Mouse (Mus musculus): Measurements from ENCODE around the gene Kctd13.

Kctd13 gene

GRCm38 (mm10) chr7:126984667-126985444 is 56.2 kb downstream of the Kctd13 start:
- no peak for DNase-seq

DNA sequence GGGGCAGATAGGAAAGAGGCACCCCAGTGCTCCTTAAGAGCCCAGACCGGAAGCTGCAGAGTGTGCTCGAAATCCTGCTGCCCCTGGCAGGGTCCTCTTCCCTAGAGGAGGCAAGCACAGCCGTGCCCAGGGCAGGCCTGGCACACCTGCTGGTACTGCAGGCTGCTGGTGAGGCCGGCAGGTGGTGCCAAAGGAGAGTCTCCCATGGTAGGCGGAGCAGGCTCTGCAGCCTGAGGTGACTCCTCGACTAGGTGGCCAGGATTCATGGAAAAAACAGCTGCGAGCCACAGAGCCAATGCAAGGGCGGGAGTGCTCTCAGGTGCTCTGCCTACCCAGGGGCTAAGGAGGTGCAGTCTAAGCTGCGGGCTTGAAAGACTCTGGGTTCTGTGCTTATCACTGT is 57.6 kb downstream of the Kctd13 start:
- DNase-seq: peak; percentile 22

DNA sequence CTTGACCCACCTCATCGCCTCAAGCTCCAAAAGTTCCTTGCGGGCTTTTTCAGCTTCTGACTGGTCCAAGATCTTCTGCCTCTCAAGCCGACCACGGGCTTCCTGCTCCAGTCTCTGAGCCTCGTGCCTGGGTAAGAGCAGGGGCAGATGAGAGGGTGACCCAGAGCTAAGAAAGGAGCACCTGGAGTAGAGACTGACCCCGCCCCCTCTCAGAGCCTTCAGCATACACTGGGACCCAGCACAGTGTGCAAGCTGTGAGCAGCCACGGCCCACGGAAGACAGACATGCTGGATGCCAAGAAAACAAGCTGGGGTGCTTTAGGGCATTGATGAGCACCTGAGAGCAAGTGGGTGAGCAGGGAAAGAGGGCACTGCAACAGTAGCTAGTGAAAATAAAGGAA is 60.1 kb downstream of the Kctd13 start:
- DNase-seq: no peak

All from right cerebral cortex, postnatal 4 days (tissue).